Mouse (Mus musculus) adrenal gland, postnatal 36 days (tissue): ENCODE measurements around the gene Dyrk1b. TPM values are rescaled to one million over a fixed set of nuclear protein-coding genes. Genes with fewer than 3 reads are reported as not detected.
"Not testable (repeated sequence)": the region's sequence is repeated elsewhere in the genome, so short reads cannot be mapped to it uniquely, and the experiment has no call there.

Experiments
- DNase-seq, 2 experiments: peaks; one replicate each; pipeline ENCODE4 v3.0.0; 2021; ENCODE audit warnings: mixed read lengths in 1 of 2
- long read RNA-seq, 2 experiments: library from polyadenylated mRNA; stranded (forward); transcript quantifications; one replicate each; pipeline ENCODE4 v2.0.0; 2021; ENCODE audit warnings: borderline sequencing depth in 2 of 2
- total RNA-seq, 2 experiments: library from RNA; stranded (reverse); gene quantifications; 2 replicates each; pipeline ENCODE4 v1.2.3; 2021

Dyrk1b gene
- 10 to 100 TPM; 27.3 to 31.4 TPM for total RNA-seq
- long read RNA-seq, experiment 1, partial matches to known transcripts: 0 of 7 reads
- long read RNA-seq, experiment 1, other reads (novel, unspliced or antisense): 7 of 7 reads
- long read RNA-seq, experiment 2, partial matches to known transcripts: 4 of 13 reads
- long read RNA-seq, experiment 2, other reads (novel, unspliced or antisense): 3 of 13 reads

- DNase-seq: peak; percentile 98 to 99
These were observed at the start of gene Dyrk1b for GRCm38 (mm10) chr7:28179228-28179627. TSS of gene Dyrk1b (plus strand) at chr7:28179469.

- peak; percentile 27 to 58 for DNase-seq
These were observed 41.7 kb upstream of the Dyrk1b start for GRCm38 (mm10) chr7:28137613-28138012.

GRCm38 (mm10) chr7:28148263-28148662 lies 31.0 kb upstream of the Dyrk1b start:
- DNase-seq: peak; percentile 81 to 88

GRCm38 (mm10) chr7:28149841-28150240 lies 29.4 kb upstream of the Dyrk1b start:
- DNase-seq: no peak

- DNase-seq: peak; percentile 57 to 67
These were observed 27.6 kb upstream of the Dyrk1b start for GRCm38 (mm10) chr7:28151584-28152221.

- DNase-seq: not testable (repeated sequence)
These were observed 25.7 kb upstream of the Dyrk1b start for GRCm38 (mm10) chr7:28153595-28153994.

- DNase-seq: no peak
These were observed 20.0 kb upstream of the Dyrk1b start for GRCm38 (mm10) chr7:28159292-28159691.

- no peak for DNase-seq
These were observed 19.4 kb upstream of the Dyrk1b start for GRCm38 (mm10) chr7:28159893-28160292.

GRCm38 (mm10) chr7:28161163-28161749 lies 18.0 kb upstream of the Dyrk1b start:
- no peak for DNase-seq

- DNase-seq: no peak
These were observed 13.9 kb upstream of the Dyrk1b start for GRCm38 (mm10) chr7:28165406-28165805.

- DNase-seq: peak; percentile 86 to 89
These were observed 10.8 kb upstream of the Dyrk1b start for GRCm38 (mm10) chr7:28168320-28169115.

GRCm38 (mm10) chr7:28169489-28170422 lies 9.5 kb upstream of the Dyrk1b start, which contains the start of gene Fbl:
TSS of gene Fbl (plus strand) at chr7:28169710.
- peak; percentile 93 to 94 for DNase-seq

GRCm38 (mm10) chr7:28175358-28175757 lies 3.9 kb upstream of the Dyrk1b start:
- no peak for DNase-seq

- DNase-seq: peak; percentile 95 to 96
These were observed 590 bp downstream of the Dyrk1b start for GRCm38 (mm10) chr7:28179741-28180377.

- no peak for DNase-seq
These were observed 1.6 kb downstream of the Dyrk1b start for GRCm38 (mm10) chr7:28180890-28181289.

- DNase-seq: no peak
These were observed 2.1 kb downstream of the Dyrk1b start for GRCm38 (mm10) chr7:28181376-28181775.

- DNase-seq: no peak
These were observed 3.1 kb downstream of the Dyrk1b start for GRCm38 (mm10) chr7:28182320-28182719.

GRCm38 (mm10) chr7:28185884-28186283 lies 6.6 kb downstream of the Dyrk1b start:
- DNase-seq: no peak

- no peak for DNase-seq
These were observed 7.4 kb downstream of the Dyrk1b start for GRCm38 (mm10) chr7:28186631-28187030.

- no peak for DNase-seq
These were observed 12.2 kb downstream of the Dyrk1b start for GRCm38 (mm10) chr7:28191489-28191888.

GRCm38 (mm10) chr7:28191903-28192302 lies 12.6 kb downstream of the Dyrk1b start:
- DNase-seq: no peak
